Comparison of ENCODE assay signal across 9 mouse cellular contexts in the genomic region with DNA sequence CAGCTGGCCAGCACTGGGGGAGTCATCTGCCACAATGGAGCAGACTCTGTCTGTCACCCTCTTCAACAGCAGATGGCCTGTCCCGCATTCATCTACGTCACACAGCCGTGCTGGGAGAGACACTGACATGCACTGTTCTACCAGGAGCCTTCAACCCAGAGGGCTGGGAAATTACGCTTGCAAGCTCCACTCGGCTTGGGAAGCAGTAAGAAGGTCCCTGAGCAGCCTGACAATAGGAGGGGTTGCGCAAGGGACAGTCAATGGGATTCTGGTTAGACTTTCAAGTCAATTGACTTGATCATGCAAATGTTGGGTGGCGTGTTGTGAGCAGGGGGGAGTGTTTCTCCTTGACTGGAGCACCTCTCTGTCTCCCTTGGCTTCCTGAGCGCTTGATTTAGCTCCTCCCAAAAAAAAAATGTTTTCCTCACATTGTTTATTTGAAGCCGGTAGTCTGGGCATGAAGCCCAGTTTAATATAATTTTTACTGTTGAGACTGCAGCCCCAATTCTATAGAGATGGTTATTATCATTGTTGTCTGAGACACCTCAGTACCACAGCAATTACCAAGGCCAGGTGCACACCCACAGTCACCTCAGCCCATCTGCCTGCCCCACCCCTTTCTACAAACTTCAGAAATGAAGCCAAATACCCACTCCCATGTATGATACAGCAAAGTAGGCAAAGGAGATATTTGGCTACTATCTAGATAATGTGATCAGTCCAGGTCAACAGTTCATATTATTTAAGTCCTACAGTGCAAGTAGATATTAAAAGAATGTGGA.
DNase-seq lines count a peak whose midpoint lies in the region; ATAC-seq lines count a peak whose summit lies in the region.
"Had no signal": no experiment of that assay in that cellular context is flagged by ENCODE, and none has a peak within 500 bp of the region (broad histone marks: within the 10 kb centered on the region; RNA-seq: fewer than 3 reads in every experiment).

No protein-coding gene starts in this region.

- no peaks in the 10 kb centered on the region for H3K27me3 ChIP-seq in embryonic facial prominence, embryonic 11.5 days (ENCODE audit: control insufficient read depth, insufficient read depth, low read length)
- no peaks in the 10 kb centered on the region for H3K27me3 ChIP-seq in heart, embryonic 10.5 days (ENCODE audit: insufficient read depth, poor library complexity, severe bottlenecking)
- no peaks in the 10 kb centered on the region for H3K27me3 ChIP-seq in kidney, embryonic 16.5 days (ENCODE audit: insufficient read depth, low read length)
- H3K27me3 ChIP-seq in liver, embryonic 16.5 days (ENCODE audit: control insufficient read depth, insufficient read depth, low read depth, low read length): no peaks in the 10 kb centered on the region
- H3K27me3 ChIP-seq in neural tube, embryonic 13.5 days: no peaks in the 10 kb centered on the region

- 69% methylated on average over 9 of the region's 9 CpGs for WGBS in embryonic facial prominence, embryonic 11.5 days
- 58% methylated on average over 9 of the region's 9 CpGs for WGBS in heart, embryonic 10.5 days
- 55% methylated on average over 9 of the region's 9 CpGs for WGBS in kidney, embryonic 16.5 days
- WGBS in liver, embryonic 16.5 days (ENCODE audit: insufficient replicate concordance): 64% methylated on average over 9 of the region's 9 CpGs
- WGBS in neural tube, embryonic 13.5 days: 36% methylated on average over 9 of the region's 9 CpGs

- no peak overlapping the region for H3K4me3 ChIP-seq in embryonic facial prominence, embryonic 11.5 days (ENCODE audit: low read depth, low read length)
- no peak overlapping the region for H3K4me3 ChIP-seq in heart, embryonic 10.5 days
- no peak overlapping the region for H3K4me3 ChIP-seq in kidney, embryonic 16.5 days (ENCODE audit: low read length)
- no peak overlapping the region for H3K4me3 ChIP-seq in liver, embryonic 16.5 days (ENCODE audit: low read depth, low read length)
- no peak overlapping the region for H3K4me3 ChIP-seq in neural tube, embryonic 13.5 days
- H3K4me3 ChIP-seq: erythroblast, embryonic 14.5 days had no signal

- H3K4me2 ChIP-seq in embryonic facial prominence, embryonic 11.5 days (ENCODE audit: low read depth, low read length): no peak overlapping the region
- H3K4me2 ChIP-seq in kidney, embryonic 16.5 days (replicated peaks; ENCODE audit: low read depth, low read length): no peak overlapping the region
- H3K4me2 ChIP-seq in liver, embryonic 16.5 days (ENCODE audit: low read depth, low read length): no peak overlapping the region
- no peak overlapping the region; the same call in 1 of the 2 replicates for H3K4me2 ChIP-seq in neural tube, embryonic 13.5 days

- no peak overlapping the region for H3K9ac ChIP-seq in embryonic facial prominence, embryonic 11.5 days (replicated peaks; ENCODE audit: low read length)
- no peak overlapping the region for H3K9ac ChIP-seq in kidney, embryonic 16.5 days (replicated peaks; ENCODE audit: low read length)
- no peak overlapping the region for H3K9ac ChIP-seq in liver, embryonic 16.5 days (ENCODE audit: low read depth, low read length)
- no peak overlapping the region for H3K9ac ChIP-seq in neural tube, embryonic 13.5 days

- peak; percentile 49 for DNase-seq in adrenal gland, adult 2 months
- DNase-seq in adrenal gland, postnatal 4 days (ENCODE audit: low spot score in 2 of 2): no peak
- DNase-seq in embryonic facial prominence, embryonic 11.5 days (ENCODE audit: low spot score): no peak
- no peak for DNase-seq in heart, embryonic 10.5 days (ENCODE audit: low spot score)
- DNase-seq in urinary bladder, postnatal 10 days (ENCODE audit: low spot score): no peak

- H3K27ac ChIP-seq in embryonic facial prominence, embryonic 11.5 days (replicated peaks; ENCODE audit: low read depth, low read length): no peak overlapping the region
- H3K27ac ChIP-seq in heart, embryonic 10.5 days: peak overlapping the region; percentile 33; the same call in 1 of the 2 replicates
- peak overlapping the region; percentile 27 for H3K27ac ChIP-seq in kidney, embryonic 16.5 days (ENCODE audit: low read length)
- H3K27ac ChIP-seq in liver, embryonic 16.5 days (ENCODE audit: low read length): no peak overlapping the region
- 0 out of 2 replicates have a peak overlapping the region, but pooled peaks have one; percentile 1 for H3K27ac ChIP-seq in neural tube, embryonic 13.5 days (replicated peaks)

- H3K9me3 ChIP-seq in embryonic facial prominence, embryonic 11.5 days (replicated peaks; ENCODE audit: control insufficient read depth, low read length): no peaks in the 10 kb centered on the region
- no peaks in the 10 kb centered on the region for H3K9me3 ChIP-seq in heart, embryonic 10.5 days
- H3K9me3 ChIP-seq in kidney, embryonic 16.5 days (ENCODE audit: low read length): no peaks in the 10 kb centered on the region
- no peaks in the 10 kb centered on the region for H3K9me3 ChIP-seq in liver, embryonic 16.5 days (replicated peaks; ENCODE audit: control insufficient read depth, low read length)
- no peaks in the 10 kb centered on the region for H3K9me3 ChIP-seq in neural tube, embryonic 13.5 days

- ATAC-seq in embryonic facial prominence, embryonic 11.5 days (replicated peaks; ENCODE audit: insufficient number of reproducible peaks, low FRiP score, low TSS enrichment, low read depth): peak; percentile 46; the same call in 1 of the 2 replicates
- ATAC-seq in kidney, embryonic 16.5 days (ENCODE audit: low FRiP score, low TSS enrichment): peak; percentile 43; the same call in 1 of the 2 replicates
- ATAC-seq in liver, embryonic 16.5 days (ENCODE audit: low read depth): peak; percentile 35; the same call in 1 of the 2 replicates
- peak; percentile 76 for ATAC-seq in neural tube, embryonic 13.5 days (ENCODE audit: low read depth)

- no peaks in the 10 kb centered on the region for H3K36me3 ChIP-seq in embryonic facial prominence, embryonic 11.5 days (replicated peaks; ENCODE audit: control insufficient read depth, insufficient read depth, low read depth, low read length)
- H3K36me3 ChIP-seq in heart, embryonic 10.5 days: no peaks in the 10 kb centered on the region
- no peaks in the 10 kb centered on the region for H3K36me3 ChIP-seq in kidney, embryonic 16.5 days (ENCODE audit: insufficient read depth, low read length)
- no peaks in the 10 kb centered on the region for H3K36me3 ChIP-seq in liver, embryonic 16.5 days (ENCODE audit: control insufficient read depth, insufficient read depth)
- H3K36me3 ChIP-seq in neural tube, embryonic 13.5 days: no peaks in the 10 kb centered on the region

- no peaks in the 10 kb centered on the region for H3K4me1 ChIP-seq in embryonic facial prominence, embryonic 11.5 days (ENCODE audit: control insufficient read depth, insufficient read depth, low read length)
- H3K4me1 ChIP-seq in heart, embryonic 10.5 days: peaks cover 25% of the 10 kb centered on the region
- peaks cover 22% of the 10 kb centered on the region for H3K4me1 ChIP-seq in kidney, embryonic 16.5 days (ENCODE audit: insufficient read depth, low read length)
- H3K4me1 ChIP-seq in liver, embryonic 16.5 days (ENCODE audit: control insufficient read depth, low read depth, low read length): peaks cover 20% of the 10 kb centered on the region
- H3K4me1 ChIP-seq in neural tube, embryonic 13.5 days (replicated peaks): peaks cover 26% of the 10 kb centered on the region

Comparison
In these comparisons a context has a peak if more than half of its experiments do, and no peak if none do; other contexts are left out.
1. H3K27ac ChIP-seq: peak in heart, embryonic 10.5 days (single experiment), kidney, embryonic 16.5 days (single experiment) and neural tube, embryonic 13.5 days (single experiment); none in embryonic facial prominence, embryonic 11.5 days (single experiment) and liver, embryonic 16.5 days (single experiment).
2. Peak in every context shown above with its lines, with median percentiles within 50 percentile points of each other: ATAC-seq.